Mouse (Mus musculus) urinary bladder, postnatal 4 days (tissue): ENCODE data around the gene Armc12.

ENCODE experiments used
- DNase-seq, 2 experiments: peaks; one replicate each; pipeline ENCODE4 v3.0.0; 2021 to 2022; ENCODE audit warnings: low spot score in 2 of 2

The Armc12 gene

GRCm38 (mm10) chr17:28530506-28530905, at the start of gene Armc12:
Gene Armc12, plus strand, starts transcription at chr17:28530806.
- DNase-seq, result no peak

- no peak for DNase-seq
Observed at GRCm38 (mm10) chr17:28484704-28485445, 45.7 kb upstream of the Armc12 start.

GRCm38 (mm10) chr17:28485446-28485948, 45.1 kb upstream of the Armc12 start:
- DNase-seq, result peak in 1 of 2 experiments; percentile 34

- DNase-seq, result peak; percentile 97
Observed at GRCm38 (mm10) chr17:28485977-28486400, 44.6 kb upstream of the Armc12 start.

- DNase-seq, result no peak
Observed at GRCm38 (mm10) chr17:28486720-28487119, 43.9 kb upstream of the Armc12 start.

GRCm38 (mm10) chr17:28487584-28488257, 42.9 kb upstream of the Armc12 start:
- DNase-seq, result no peak

- no peak for DNase-seq
Observed at GRCm38 (mm10) chr17:28488258-28489013, 42.2 kb upstream of the Armc12 start.

- no peak for DNase-seq
Observed at GRCm38 (mm10) chr17:28491035-28491770, 39.4 kb upstream of the Armc12 start.

GRCm38 (mm10) chr17:28495832-28496231, 34.8 kb upstream of the Armc12 start:
- DNase-seq, result no peak

- no peak for DNase-seq
Observed at GRCm38 (mm10) chr17:28499190-28499589, 31.4 kb upstream of the Armc12 start.

- no peak for DNase-seq
Observed at GRCm38 (mm10) chr17:28500465-28500864, 30.1 kb upstream of the Armc12 start.

- peak in 1 of 2 experiments; percentile 63 for DNase-seq
Observed at GRCm38 (mm10) chr17:28502196-28502821, 28.3 kb upstream of the Armc12 start.

- no peak for DNase-seq
Observed at GRCm38 (mm10) chr17:28504182-28504581, 26.4 kb upstream of the Armc12 start.

GRCm38 (mm10) chr17:28505591-28505990, 25.0 kb upstream of the Armc12 start:
- DNase-seq, result no peak

GRCm38 (mm10) chr17:28506895-28507294, 23.7 kb upstream of the Armc12 start:
- DNase-seq, result no peak

GRCm38 (mm10) chr17:28507496-28507895, 23.1 kb upstream of the Armc12 start:
- DNase-seq, result no peak

GRCm38 (mm10) chr17:28510445-28511342, 19.9 kb upstream of the Armc12 start:
- DNase-seq, result no peak

GRCm38 (mm10) chr17:28511616-28512541, 18.7 kb upstream of the Armc12 start:
- no peak for DNase-seq

- DNase-seq, result peak in 1 of 2 experiments; percentile 75
Observed at GRCm38 (mm10) chr17:28512696-28513095, 17.9 kb upstream of the Armc12 start.
